Mouse (Mus musculus) common myeloid progenitor, adult 5-6 weeks (primary cell): ENCODE measurements at regions not wholly inside any gene's neighbourhood (a gene's known extent, or its start where the extent isn't known, plus 50 kb on each side); places are given as distances from the start of the nearest gene placed in this dataset.
"Not testable (repeated sequence)": the region's sequence is repeated elsewhere in the genome, so short reads cannot be mapped to it uniquely, and the experiment has no call there.

Source experiments
- ATAC-seq: replicated peaks from 2 replicates; pipeline ENCODE4 v1.8.0; 2016; ENCODE audit warnings: low read depth, mild to moderate bottlenecking, moderate TSS enrichment, inconsistent platforms; ENCODE audit not compliant: poor library complexity, severe bottlenecking

DNA sequence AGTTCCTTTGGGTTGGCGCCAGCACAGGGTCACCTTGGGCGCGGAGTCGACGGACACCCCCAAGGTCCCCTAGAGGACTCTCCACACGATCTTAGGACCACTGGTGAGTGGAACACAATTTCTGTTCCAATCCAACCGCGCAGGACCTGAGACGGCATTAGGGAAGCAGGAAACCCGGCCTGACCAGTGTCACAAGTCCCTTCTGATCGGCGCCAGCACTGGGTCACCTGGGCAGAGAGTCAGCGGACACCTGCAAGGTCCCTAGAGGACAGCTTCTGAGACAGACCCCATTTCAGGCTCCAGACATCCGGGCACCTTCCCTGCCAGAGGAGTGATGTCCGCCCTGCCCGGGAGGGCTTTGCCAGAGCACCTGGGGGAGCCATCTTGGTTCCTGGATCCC lies 74.2 kb upstream of the Cdh13 start:
- not testable (repeated sequence) for ATAC-seq

DNA sequence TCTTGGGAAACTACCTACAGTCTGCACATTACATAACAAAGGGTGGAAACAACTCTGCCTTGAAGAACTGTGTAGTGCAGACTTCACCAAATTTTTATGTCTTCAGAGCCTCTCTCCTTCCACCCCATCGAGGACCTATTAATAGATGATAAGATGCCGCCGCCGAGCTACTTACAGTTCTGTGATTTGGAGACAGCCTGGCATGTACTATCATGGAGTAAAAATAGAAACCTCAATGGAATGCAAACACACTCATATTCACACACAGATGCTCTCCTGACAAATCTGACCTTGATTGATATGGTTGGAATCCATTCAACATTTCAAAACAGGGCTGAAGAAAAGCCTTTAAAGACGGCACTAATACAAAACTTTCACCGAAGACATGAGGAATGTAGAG lies 92.7 kb upstream of the Cdh13 start:
- ATAC-seq = no peak

DNA sequence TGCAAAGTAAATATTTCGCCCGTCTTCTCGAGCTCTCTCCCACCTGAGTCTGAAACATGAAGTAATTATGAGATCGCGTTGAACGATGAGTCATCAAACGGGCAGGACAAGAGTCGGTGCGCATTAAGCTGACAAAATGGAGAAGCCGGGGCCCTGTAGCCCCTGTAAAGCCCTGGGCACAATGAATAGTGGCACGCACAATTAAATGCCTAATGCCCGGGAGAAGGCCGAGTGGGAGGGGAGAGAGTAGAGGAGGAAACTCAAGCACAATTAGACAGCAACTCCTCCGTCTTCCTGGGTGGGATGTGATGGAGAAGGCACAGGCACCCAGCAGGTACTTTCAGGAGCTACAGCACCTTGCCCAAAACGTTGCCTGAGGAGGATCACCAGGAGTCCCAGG lies 94.3 kb upstream of the Cdh13 start:
- no peak for ATAC-seq

DNA sequence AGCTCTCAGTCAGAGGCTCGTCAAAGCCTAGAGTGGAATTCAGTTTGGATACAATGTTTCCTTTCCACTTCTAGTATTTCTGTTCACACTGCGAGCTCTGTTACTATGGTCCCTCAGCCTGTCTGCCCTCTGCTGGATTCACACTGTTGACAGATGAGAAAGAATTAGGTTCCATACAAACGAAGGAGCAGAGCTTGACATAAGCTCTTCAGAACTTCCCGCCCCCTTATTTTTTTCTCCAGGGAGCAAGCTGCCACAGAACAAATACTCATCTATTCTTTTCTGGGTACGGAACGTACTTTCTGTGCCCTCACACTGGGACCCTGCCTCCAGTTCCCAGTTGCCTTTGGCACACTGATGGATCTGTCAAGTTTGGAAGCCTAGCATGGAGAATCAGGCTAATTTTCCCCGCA lies 114.5 kb upstream of the Cdh13 start:
- ATAC-seq = no peak

DNA sequence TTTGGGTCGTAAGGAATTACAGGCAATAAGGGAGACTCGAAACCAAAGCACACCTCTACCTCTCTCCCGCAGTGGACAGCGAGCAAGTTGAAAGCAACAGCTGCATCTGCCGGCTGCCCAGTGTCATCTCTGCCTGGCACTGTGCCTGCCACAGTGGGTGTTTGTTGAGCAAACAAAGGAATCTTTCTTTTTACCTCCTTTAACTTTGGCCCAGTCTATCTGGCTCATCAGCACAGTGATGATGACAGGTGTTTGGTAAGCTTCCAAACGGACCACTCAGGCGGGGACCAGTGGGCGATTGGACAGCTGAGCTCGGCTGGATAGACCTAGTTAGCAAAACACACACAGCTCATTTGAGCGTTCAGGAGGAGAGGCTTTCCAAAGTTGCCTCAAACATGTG lies 121.4 kb upstream of the Cdh13 start:
- ATAC-seq = no peak

DNA sequence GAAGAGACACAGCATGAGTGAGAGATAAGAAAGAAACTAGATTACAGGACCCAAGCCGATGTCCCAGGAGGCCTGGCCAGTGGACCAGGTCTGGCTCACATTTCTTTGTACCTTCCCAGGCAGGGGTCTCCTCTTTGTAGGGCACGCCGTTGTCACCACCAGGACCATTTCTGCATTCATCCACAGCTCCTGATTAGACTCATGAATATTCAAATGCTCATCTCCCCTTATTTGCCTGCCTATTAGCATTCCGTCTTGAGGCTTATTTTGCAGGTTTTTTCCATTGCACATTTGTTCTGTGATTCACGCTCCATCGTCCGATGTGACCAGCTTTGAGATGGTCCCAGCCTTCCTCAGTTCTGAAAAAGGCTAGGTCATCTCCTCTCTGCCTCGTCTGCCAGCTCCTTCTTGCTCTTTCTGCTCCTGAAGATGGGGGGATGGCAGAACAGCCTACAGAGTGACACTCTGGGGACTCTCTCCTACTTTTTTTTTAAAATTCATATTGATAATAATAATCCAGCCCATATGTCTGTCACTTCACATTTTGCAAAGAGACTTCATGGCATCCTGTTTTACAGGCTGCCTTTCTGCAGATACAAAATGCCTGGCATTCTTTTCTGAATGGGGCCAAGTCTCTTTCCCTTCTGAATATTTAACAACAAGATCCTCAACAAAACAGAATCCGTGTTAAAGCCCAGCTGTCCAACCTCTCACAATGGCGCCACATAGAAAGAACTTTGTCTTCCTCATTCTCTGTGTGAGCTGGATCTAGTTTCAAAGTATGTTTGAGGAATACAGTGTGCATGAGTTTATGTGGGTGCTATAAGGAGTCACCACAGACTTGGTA lies 136.0 kb upstream of the Cdh13 start:
- ATAC-seq = no peak

DNA sequence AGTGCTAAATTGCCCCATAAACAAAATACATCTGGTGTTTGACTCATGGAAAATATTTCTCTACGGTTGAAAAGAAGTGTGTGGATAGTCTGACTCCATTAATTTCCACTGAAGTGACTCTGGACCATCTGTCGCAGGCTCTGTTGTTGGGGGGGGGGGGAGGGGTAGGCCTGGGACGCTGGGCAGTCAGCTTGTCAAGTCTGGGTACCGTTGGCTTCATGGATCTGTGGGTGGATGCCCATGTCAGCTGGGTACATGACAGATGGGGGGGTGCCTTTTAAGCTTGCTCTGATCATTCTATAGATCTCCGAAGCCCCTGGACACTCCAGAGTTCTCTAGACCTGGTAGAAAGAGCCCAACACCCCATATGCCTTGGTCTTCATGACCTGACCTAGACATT lies 139.0 kb upstream of the Cdh13 start:
- no peak for ATAC-seq

DNA sequence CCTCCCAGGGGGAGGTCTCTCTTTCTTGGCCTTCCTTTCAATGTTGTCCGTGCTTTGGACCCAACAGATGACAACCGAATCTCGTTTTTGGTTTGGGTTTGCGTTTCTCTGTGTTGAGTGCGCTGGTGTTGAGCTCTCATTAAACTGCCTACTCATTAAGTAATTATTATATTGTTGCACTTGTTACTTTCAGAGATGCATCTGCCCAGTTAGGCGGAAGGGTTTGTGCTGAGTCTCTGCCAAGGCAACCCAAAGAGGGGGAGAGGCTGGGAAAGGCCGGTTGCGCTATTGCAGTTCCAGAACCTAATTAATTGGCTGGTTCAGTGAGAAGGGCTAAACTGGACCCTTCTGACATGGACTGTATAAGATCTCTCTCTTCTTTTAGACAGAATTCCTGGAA lies 141.2 kb upstream of the Cdh13 start:
- no peak for ATAC-seq

DNA sequence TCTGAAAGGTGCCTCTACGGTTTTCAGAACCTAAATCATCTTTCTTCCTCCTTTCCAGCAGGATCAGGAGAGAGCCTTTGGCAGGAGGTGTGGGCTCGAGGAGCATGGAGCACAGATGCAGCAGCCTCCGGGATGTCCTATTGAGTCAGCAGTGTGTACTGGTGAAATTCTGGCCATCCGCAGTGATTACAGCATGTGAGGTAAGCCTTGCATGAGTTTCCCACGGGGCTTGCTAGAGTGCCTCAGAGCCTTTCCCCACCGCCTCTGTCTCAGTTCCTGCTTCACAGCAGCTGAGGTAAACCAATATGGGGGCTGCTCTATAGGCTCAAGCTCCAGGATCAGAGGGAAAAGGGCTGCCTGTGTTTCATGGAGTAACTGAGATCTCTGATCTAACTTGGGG lies 143.6 kb upstream of the Cdh13 start:
- ATAC-seq = no peak

DNA sequence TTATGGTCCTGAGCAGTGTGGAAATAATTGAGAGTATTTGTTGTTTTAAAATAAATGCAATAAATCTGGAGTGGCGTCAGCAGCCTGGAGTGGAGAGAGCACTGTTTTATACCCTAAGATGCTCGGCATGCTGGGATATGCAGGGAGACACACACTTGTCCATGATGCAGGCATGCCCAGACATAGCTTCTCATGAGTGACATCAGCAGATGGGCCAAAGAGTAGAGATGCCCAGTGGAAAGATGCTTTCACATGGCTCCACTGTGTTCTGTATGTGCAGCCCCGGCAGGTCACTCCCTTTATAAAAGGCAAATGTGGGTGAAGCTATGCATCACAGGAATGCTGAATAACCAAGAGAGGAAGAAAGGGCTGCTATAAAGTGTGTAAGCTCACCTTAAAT lies 145.7 kb upstream of the Cdh13 start:
- no peak for ATAC-seq

DNA sequence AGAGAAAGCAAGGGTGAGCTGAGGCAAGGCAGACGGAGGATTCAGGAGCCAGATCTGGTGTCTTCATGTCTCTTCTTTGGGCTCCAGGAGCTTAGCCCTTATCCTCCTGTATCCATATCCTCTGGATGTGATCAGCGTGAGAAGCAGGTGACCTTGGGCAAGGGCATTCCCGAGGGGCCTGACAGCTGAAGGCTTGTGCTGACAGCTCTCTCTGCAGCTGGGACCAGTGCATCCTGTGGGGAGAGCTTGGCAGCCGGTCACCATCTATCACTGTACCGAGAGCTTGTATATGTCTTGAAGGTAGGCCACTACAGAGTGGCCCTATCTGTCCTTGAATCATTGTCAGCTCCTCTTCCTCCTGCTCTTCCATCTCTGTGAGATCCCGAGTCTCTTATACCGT lies 158.5 kb upstream of the Cdh13 start:
- ATAC-seq = no peak

DNA sequence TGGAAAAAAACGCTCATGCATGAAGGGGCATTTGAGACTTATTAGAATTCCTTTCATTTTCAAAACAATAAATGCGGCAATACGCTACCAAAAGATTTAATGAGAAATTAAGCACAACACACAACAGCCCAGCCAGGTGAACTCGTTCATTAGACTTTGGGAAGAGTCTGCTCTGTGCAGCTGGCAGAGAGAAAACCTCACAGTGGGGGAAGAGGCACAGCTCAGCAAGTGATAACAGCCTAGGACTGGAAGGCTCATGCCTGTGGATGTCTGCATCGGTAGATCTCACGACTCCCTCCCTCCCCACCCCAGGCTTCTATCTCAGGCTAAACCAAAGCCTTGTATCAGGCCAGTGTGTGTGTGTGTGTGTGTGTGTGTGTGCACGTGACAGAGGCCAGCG lies 169.3 kb upstream of the Cdh13 start:
- no peak for ATAC-seq

DNA sequence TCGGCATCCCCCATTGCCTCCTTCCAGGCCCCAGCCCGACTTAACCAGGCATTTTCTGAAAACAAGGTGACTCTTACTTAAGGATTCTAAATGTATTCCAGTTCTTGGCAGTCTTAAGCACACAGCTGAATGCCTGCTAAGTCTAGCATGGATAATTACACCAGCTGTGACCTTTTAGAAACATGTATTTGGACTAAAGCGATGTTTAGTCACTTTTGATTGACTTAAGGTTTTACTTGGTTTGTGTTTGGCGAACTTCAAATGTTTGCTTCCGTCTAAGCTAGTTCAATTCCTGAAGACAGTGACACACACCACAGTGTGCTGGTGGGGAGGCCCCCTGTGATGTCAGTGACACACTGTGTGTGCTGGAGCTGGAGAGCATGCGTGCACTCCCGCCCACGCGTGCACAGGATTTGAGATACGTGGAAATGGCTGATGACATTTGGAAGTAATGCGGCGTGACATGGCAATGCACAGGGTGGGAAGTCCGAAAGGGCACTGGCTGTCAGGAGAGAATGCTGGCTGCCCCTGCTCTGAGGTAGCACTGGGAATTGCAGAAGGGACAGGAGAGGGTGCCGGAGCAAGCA lies 179.0 kb upstream of the Cdh13 start:
- ATAC-seq = no peak

DNA sequence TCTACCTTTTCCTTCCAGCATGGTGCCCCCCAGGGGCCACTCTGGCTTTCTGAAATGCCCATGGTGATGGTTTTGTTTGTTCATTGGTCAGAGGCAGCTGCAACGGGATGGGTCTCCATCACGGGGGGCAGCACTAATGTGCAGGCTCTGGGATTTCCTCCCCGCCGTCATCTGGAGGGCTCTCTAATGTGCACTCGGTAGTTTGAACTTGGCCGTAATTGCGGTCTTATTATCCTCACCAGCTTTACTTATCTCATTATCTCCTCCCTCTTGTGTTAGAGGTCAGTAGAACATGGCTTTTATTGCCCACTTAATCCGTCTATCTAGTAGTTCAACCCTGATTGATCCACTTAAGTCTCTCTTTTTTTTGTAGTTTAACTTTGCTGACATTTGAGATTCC lies 182.2 kb upstream of the Cdh13 start:
- no peak for ATAC-seq

DNA sequence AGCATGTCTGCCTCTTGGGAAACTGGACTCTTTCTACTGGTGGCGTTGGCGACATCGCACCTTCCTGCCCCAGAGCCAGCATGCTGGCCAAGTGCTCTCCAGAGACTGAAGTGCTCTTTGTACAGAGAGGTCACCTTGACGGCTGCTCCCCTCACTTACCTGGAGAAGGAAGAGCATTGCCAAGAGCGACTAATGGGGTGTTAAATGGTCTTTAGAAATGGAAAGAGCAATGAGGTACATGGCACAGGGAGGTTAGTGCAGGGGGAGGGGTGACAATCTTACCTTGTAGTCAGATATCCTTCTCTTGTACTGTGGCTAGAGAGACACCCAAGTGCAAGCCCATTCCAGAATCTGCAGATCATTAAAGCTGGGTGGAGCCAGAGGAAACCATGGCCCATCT lies 220.8 kb upstream of the Cdh13 start:
- ATAC-seq = no peak

DNA sequence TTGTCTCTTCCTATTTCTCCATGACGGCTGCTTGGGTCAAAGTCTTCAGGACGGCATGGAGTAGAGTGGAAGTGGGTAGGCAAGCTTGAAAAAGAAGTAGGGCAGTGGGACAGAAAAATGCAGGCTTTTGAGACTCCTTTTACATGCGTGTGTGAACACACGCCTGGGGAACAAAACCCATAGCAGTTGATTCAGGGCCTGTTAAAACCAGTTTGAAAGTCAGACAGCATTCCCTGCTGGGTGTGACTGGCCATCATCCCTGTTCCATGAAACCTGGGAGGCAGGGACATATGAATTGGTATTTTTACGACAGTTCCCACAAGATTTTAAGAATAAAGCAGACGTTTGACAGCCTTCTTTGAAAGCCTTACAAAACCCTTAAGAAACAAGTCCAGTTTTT lies 226.8 kb upstream of the Cdh13 start:
- ATAC-seq = no peak

DNA sequence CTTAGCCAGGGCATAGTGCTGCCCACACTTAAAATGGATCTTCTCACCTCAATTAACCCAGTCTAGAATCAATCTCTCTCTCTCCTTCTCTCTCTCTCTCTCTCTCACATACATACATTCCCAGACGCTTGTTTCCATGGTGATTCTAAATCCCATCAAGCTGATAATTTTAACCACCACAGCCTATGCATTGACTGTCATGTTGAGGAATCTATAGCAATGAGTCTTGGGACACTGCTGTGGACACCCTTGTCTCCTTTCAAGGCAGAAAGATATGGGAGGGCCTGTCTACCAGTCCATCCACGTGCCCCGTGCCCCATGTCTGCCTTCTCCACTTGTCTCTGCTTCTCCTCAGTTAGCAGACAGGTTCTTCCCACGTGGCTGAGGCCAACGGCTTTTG lies 228.0 kb upstream of the Cdh13 start:
- no peak for ATAC-seq

DNA sequence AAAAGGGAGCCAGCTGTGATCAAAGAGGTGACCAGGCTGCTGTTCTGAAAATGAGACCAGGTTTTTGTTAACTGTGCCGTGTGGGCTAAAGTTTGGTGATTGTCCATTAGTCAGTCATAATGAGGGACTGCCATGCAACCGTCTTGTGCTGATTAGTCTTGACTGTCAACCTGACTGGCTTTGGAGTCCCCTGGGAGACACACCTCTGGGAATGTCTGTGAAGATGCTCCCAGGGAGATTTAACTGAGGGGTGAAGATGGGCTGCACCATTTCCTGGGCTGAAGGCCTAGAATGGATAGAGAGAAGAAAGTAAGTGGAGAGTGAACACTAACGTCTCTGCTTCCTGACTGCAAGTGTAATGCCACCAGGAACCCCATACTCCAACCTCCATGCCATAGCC lies 233.1 kb upstream of the Cdh13 start:
- ATAC-seq = no peak

DNA sequence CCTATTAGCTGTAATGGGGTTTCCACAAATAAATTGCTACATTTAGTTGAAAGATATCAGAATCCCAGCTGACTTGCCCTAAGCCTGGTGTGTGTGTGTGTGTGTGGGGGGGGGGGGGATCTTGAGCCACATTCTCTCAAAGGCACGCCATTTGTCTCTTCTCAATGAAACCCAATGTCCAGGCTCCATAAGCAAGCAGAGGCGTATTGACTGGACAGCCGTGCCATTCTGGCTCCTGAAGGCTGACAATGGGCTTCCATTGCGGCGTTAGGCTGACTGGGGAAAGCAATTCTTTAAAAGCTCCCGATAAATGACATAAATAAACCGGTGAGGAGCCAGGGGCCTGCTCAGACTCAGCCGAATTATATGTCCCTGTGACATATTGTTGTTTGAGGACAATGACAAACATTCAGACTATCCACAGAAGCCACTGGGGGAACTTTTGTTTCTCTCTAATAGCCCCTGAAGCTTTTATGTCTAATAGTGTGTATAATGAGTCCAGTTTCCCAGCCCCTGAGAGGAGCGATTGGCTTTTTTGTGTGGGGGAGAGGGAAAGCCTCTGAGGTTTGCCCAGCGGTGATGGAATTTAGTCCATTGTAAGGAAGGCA lies 240.6 kb upstream of the Mphosph6 start:
- ATAC-seq = no peak

DNA sequence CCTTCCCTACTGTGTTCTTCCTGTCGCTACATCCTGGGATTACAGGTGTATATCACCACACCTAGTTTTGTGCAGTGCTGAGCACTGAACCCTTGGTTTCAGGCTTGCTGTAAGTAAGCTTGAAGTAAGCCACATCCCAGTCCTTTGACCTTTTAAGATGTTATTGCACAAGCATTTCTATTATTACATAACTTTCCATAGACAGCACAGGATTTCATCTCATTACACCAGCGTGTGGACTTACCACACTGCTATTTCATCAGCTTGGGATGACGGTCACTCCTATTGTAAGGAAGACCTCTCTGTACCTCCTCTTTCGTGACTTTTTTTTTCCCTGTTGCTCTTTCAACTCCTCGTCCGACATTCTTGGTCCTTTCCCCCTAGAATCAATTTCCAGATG lies 239.5 kb upstream of the Mphosph6 start:
- ATAC-seq = no peak

DNA sequence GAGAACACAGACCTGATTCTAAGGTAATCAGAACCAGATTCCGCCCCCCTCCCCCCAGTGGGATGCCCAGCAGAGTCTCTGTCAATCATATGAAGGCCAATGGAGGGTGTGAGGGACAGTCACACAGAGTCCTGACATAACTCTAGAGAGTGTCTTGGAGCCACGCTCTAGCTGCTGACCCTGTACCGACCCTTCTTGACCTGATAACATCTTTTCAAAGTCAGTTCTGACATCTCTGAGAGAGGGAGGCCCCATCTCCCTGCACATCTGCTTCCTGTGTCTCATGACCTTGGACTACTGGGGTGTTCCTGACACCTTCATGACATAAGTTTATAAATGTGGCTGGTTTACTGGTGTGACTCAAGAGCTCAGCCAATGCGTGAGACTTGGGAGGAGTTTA lies 236.1 kb upstream of the Mphosph6 start:
- no peak for ATAC-seq

DNA sequence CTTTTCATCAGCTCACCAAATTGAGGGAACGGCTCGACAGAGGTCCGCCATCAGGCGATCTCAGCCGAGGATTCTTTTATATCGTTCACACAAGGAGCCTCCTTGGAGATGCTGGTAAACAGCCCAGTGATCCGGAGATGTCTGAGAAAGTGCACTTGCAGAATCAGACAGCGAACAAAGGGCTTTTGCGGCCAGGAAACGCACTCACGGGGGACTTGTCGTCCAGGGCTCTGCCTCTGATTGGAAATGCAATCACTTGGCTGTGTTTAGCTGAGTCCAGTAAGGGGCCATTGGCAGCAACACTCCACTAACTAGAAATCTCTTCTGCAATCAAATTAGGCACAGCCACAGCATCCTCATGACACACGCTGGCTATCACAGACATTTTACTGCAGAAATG lies 232.3 kb upstream of the Mphosph6 start:
- ATAC-seq = no peak
